Mouse (Mus musculus): ENCODE results near the gene Sbsn. TPM values are rescaled to one million over a fixed set of nuclear protein-coding genes. Genes with fewer than 3 reads are reported as not detected.

Sbsn gene
- polyA plus RNA-seq, 1 experiment = 17.9 TPM

DNA sequence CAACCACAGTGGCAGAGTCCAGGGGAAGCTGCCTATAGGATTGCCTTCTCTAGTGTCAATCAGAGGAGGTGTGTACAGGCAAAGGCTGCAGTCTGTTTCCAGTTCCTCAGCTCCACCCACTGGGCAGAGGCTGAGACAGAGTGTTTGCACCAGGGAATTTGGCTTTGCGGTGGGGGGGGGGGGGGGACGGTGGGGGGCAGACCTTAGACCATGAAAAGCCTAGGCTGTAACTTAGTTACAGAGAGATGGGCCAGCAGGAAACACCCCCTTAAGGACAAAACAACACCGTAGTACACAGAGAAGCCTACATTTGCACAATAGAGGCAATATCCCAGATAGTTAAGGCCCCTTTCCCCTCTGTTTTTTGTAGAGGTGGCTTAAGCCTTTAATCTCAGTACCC lies 5.7 kb downstream of the Sbsn start:
- DNase-seq (ENCODE audit: low spot score) = no peak

DNA sequence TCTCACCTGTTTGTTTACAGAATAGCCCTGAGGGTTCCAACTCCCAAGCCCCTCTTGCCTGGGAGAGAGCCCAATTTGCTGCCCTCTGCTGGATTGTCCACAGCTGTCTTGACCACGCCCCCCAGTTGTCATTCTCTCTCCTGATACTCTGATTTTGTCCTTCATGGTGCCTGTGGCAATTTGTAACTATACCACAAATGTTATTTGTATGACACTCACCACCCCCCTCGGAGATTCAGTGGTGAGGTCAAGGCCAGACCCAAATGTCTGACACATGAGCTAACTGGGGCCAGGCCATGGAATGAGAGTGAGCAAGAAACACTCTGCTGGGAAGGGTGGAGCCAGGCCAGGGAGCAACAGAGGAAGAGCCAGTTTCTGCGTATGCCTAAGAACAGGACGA lies 7.6 kb downstream of the Sbsn start:
- DNase-seq (ENCODE audit: low spot score) = no peak

DNA sequence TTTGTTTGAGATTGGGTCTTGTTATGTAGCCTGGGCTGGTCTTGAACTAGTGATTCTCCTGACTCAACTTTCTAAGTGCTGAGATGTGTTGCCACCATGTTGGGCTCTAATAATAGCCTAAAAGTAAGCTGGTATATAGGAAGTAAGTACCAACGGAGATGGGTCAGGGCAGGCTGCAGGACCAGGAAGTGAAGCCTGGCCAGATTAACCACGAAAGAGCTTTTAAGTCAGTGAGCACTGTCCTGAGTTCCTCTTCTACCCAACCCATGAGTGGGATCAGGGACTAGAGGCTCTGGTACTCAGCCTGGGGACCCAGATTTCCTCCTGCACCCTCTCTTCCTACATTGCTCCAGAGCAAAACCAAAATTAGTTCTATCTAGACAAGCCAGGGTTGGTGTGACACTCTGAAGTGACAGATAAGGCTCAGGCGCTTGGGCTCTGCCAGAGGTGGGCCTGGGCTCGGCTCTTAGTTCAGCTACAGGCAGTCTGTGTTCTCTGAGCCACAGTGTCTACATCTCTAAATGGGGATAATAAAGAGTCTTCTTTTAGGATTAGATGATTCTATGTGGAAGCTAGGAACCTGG lies 10.6 kb downstream of the Sbsn start:
- no peak for DNase-seq (ENCODE audit: low spot score)

DNA sequence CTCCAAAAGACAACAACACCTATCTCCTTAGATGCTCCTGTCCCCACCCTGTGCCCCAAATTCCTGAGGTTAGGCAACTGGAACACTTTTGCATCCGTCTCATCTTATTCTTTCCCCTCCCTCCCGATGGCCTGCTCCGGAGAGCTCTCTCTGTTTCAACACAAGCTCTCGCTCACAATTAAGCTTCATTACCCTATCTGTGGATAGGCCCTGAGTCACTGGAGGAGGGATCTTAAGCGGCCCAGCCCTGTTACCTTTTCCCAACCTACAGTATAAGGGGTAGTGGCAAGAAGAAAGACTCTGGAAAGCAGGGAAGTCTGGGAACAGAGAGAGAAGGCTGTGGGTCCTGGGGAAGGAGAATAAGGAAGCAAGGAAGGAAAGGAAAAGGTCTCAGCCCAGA lies 12.2 kb downstream of the Sbsn start, which contains the start of gene Dmkn:
Dmkn (plus strand) TSS at position 301 of the 400 bp plus-strand sequence.
- DNase-seq (ENCODE audit: low spot score) = no peak

DNA sequence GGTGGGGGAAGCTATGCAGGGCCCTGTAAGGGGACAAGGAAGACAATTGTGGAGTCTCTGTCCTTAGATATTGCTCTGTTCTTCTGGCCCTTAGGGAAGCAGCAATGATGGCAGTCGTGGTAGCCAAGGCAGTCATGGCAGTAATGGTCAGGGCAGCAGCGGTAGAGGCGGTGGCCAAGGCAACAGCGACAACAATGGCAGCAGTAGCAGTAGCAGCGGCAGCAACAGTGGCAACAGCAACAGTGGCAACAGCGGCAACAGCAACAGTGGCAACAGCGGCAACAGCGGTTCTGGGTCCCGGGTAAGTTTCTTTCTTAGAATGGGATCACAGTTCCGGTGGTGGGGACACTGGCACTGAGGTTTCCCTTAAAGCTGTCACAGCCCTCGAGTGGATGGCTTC lies 13.9 kb downstream of the Sbsn start:
- DNase-seq (ENCODE audit: low spot score) = no peak

DNA sequence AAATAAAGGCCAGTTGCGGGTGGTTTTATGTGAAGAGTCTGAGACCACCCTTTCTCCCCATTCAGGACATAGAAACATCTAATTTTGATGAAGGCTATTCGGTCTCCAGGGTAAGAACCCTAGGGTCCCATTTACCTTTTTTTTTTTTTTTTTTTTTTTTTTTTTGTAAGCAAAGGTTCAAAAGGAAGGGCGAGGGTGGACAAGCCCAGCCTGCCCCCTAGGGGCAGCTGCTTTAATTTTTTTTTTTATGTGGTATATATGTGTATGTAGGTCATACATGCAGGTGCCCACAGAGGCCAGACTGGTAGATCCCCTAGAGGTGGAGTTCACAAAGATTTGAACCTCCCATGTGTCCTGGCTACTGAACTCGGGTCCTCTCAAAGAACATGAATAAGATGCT lies 15.1 kb downstream of the Sbsn start:
- DNase-seq (ENCODE audit: low spot score) = no peak

DNA sequence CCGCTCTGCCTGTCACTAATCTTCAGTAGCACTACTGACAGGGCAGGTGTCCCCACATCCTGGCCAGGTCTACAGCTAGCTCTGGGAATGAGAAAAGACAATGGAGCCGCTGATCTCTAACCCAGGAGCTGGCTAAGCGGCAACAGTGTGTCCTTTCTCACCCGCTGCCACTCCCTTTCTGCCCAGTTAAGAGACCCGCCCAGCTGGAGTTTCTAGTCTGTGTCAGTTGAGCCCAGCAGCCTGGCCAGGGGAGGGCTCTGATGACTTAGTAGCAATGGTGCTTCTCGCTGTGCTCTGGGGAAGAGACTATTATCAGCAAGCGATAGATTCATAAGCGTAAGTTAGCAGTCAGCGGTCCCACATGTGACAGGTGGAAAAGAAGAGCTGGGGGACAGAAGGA lies 18.0 kb downstream of the Sbsn start:
- DNase-seq (ENCODE audit: low spot score) = no peak

DNA sequence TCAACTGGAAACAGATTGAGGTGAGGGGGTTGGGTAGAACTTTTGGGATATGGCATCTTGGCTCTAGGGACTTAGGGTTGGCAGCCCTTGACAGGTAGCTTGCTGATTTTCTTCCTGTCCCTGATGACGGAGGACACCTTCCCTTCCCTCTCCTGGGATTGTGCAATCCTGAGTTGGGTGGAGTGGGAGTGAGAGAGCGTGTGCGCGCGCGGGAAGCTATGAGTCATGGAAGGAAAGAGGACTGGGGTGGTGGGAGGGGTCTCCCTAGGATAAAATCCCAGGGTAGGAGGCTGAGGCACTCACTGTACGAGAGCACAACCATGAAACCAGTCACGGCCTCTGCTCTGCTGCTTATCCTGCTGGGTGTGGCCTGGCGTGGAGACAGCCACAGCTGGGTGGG lies 24.8 kb downstream of the Sbsn start:
- DNase-seq (ENCODE audit: low spot score) = no peak

DNA sequence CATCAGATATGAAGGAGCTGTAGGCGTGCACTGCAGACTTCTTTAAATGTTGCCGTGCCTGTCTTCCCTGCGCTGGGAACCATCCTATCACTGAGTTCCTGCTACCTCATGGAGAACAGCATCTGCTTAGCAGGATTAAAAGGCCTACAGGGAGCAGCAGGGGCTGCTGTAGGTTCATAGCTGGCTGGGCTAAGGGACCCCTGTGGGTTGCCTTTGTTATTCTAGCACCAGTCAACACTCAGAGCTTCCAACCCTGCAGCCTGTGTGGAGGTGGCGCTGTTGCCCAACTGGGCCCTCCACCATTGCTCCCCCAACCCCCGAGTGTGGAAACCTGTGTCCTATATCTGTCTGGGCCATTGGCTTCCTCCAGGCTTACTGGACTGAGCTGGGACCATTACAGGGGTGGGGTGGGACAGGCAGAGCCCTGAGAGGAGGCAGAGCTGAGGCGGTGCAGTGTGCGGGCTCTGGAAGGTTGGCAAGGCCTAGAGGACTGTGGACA lies 25.9 kb downstream of the Sbsn start:
- no peak for DNase-seq (ENCODE audit: low spot score)

DNA sequence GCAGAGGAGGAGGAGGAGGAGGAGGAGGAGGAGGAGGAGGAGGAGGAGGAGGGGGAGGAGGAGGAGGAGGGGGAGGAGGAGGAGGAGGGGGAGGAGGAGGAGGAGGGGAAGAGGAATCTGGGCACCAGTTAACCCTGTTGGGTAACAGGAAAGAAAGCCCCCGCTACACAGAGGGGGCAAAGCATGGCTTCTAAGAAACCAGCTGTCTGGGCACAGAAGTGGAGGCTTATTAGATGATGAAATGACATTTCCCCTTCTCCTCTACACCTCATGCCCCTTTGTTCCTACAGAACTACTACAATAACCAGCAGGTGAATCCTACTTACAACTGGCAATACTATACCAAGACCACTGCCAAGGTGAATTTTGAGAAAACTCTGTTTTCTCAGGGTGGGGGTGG lies 26.6 kb downstream of the Sbsn start:
- DNase-seq (ENCODE audit: low spot score) = no peak

DNA sequence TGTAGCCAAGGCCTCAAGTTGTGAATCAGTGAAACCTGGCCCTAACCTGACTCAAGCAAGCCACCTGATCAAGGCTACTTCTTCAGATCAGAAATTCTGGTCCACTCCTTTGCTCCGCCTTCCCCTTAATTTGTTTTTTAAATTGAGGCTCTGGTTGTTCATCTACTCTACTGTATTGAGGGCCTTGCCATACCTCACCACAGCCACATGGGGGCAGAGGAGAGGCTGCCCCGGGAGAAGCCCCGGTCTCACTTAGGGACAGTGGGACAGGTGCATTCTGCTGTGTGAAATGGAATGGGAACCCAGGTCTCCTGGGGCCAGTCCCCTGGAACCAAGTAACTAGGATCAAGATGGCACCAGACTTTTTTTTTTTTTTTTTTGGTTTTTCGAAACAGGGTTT lies 30.5 kb downstream of the Sbsn start:
- DNase-seq (ENCODE audit: low spot score) = no peak

DNA sequence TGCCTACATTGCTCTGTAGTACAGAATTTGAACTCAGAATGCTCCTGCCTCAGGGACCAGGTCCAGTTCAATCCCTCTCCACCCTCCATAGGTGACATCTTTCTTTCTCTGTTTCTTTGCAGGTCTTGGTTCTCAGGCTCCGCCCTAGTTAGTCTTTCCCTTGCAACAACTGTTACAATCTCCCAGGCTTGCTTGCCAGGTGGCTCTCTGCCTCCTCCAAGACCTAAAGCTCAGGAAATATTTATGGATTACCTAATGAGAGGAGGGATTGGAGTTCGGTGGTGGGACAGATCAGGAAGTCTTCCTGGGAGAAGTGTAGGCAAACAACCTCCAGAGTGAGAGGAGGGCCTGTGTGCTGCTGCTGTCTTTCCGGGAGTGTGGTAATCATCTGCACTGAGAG lies 31.4 kb downstream of the Sbsn start:
- no peak for DNase-seq (ENCODE audit: low spot score)

DNA sequence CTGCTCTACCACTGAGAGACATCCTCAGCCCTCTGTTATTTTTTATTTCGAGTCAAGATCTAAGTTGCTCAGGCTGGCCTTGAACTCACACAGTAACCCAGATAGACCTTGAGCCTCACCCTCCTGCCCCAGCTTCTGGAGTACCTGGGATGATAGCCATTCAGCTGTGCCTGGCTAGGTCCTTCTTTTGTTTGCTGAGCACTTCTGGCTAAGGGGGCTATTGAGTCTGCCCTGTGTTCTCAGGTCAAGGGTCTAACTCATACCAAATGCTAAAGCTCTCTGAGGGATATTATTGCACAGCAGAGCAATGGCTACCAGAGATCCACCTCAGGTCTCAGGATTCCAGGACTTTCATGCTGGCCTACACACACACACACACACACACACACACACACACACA lies 33.9 kb downstream of the Sbsn start:
- DNase-seq (ENCODE audit: low spot score) = no peak

DNA sequence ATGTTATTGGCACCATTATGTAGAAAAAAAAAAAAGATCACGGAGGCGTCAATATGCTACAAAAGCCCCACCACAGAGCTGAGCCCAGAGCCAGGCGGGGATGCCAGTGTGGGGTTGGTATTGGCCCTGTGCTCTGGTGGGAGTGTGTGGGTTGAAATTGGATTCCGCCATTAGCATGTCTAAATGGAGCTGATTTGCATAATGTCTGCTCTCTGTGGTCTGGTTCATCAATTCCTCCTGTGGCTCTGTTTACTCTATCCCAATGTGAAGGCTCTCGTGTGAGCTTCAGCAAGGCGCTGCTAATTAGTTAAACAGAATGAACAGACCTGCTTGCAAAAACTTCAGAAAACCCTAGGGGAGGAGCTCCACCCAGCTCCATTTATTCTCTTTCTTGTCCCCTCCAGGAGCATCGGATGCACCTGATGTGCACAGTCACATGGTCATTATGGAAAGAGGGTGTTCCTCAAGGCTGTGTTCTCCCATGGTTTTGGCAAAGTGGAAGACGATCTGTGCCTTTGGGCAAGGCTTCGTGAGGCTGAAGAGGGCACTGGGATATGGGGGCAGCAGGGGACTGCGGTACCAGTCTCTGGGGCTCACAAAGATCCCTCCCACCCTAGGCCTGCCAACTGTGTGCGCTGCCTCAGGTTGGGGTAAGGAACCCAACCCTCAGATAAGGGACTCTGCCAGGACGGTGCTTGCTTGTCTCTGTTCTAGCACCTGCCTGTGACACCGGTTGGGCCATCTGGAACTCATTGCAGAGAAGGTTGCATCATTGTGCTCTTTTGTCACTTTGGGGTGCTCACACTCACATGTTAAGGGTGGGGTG lies 34.7 kb downstream of the Sbsn start:
- no peak for DNase-seq (ENCODE audit: low spot score)

DNA sequence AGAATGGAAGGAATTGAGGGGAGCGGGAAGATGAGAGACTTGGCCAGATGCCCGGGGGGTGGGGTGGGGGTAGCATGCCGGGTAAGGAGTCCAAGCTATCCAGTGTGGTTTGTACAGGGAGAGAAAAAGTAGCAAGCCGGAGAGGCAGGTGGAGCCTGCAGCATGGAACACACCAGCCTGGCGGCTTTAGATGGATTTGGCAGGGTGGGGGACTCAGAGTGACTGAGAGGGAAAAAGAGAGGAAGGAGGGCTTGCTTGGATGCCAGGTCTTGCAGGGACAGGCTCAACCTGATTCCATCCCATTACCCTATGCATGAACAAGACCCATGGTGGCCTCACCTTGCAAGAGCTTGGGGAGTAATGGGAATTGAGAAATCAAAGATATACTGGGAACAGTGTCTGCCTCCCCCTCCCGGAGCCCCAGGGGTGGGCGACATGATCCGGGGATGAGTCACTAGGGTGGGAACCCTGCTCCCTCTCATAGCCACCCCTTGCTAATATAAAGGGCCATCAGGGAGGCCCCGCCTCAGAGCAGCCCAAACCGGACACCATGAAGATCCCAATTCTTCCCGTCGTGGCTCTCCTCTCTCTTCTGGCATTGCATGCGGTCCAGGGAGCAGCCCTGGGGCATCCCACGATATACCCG lies 36.2 kb downstream of the Sbsn start, which contains the start of gene Krtdap:
Krtdap (plus strand) TSS at position 520 of the 646 bp plus-strand sequence.
- no peak for DNase-seq (ENCODE audit: low spot score)

DNA sequence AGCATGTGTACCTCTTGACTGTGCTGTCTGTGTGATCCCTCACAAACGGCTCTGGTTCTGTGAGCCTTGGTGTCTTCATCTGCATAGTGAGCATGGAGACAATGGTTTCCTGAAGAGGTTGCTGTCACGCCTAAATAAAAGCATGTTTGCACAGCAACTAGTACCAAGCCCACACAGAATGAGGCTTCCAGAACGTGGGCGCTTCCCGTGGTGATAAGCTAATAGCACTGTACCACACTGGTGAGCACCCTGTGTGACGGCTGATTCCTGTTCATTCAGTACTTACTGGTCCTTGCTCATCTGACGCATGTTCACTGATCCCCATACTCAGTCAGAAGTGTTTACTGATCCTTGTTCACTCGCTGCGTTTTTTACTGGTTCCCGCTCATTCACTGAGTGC lies 38.9 kb downstream of the Sbsn start:
- no peak for DNase-seq (ENCODE audit: low spot score)

DNA sequence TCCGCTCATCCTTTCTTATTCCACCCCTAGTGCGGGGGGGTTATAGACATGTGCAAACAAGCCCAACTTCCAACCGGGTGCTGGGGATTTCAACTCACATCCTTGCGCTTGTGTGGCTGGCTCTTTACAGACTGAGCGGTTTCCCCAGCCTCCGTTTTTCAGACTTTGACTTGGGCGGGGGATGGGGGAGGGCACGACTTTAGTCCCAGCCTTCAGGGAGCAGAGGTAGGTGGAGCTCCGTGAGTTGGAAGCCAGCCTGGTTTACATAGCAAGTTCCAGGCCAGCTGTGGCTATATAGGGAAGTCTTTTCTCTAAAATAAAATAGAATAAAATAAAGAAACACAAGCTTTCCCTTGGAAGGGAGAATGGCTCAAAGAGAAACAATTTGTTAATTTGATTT lies 40.6 kb downstream of the Sbsn start:
- no peak for DNase-seq (ENCODE audit: low spot score)

DNA sequence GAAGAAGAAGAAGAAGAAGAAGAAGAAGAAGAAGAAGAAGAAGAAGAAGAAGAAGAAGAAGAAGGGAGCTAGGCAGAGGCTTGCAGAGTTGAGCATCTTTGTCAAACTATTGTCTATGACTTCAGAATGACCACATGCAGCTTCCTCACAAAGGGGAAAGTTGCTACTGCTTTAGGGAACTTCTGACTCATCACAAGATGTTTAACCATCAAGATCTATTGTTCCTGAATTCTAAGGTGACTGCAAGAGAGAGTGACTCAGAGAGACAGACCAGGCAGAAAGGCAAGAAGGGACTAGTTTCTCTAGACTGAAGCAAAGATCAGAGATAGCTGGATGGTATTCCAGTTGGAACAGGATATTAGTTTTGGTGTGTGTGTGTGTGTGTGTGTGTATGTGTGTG lies 43.6 kb downstream of the Sbsn start:
- no peak for DNase-seq (ENCODE audit: low spot score)

DNA sequence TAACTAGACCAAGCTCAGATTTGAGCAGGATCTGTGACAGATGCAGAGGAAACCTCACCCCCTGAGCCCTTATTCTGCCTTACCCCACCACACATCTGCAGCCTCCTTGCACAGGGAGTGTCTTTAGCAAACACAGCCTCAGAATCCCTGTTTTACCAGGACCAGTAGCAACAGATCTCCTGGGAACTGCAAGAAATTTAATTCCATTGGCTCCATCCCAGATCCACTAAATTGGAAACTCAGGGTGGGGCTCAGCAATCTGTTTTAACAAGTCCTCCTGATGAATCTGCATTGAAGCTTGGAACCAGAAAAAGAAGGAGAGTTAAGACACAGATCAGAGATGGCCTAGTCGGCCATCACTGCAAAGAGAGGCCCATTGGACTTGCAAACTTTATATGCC lies 45.5 kb downstream of the Sbsn start:
- DNase-seq (ENCODE audit: low spot score) = no peak

DNA sequence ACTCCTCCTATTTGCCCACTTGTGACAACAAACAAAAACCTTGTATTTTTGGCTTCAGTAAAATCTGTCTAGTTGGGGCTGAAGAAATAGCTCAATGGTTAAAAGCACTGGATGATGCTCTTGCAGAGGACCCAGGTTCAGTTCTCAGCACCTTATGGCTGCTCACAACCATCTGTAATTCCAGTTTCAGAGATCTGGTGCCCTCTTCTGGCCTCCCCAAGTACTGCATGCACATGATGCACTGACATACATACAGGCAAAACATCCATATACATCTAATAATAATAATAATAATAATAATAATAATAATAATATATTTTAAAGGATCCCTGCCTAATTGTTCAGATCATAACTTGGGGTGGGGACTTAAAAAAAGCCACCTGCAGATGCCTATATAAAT lies 49.4 kb downstream of the Sbsn start:
- no peak for DNase-seq (ENCODE audit: low spot score)

DNA sequence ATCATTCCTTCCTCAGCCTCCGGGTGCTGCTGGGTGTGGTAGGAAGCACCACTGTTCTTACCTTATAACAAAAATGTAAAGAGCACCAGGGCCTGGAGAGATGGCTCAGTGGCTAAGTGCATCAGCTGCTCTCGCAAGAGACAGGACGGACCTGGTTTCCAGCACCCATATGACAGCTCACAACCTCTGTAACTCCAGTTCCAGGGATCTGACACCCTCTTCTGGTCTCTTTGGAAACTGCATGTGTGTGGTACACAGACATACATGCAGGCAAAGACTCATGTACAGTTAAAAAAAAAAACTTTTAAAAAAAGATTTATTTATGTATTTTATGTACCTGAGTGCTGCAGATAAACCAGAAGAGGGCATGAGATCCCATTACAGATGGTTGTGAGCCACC lies 52.0 kb downstream of the Sbsn start:
- no peak for DNase-seq (ENCODE audit: low spot score)

DNA sequence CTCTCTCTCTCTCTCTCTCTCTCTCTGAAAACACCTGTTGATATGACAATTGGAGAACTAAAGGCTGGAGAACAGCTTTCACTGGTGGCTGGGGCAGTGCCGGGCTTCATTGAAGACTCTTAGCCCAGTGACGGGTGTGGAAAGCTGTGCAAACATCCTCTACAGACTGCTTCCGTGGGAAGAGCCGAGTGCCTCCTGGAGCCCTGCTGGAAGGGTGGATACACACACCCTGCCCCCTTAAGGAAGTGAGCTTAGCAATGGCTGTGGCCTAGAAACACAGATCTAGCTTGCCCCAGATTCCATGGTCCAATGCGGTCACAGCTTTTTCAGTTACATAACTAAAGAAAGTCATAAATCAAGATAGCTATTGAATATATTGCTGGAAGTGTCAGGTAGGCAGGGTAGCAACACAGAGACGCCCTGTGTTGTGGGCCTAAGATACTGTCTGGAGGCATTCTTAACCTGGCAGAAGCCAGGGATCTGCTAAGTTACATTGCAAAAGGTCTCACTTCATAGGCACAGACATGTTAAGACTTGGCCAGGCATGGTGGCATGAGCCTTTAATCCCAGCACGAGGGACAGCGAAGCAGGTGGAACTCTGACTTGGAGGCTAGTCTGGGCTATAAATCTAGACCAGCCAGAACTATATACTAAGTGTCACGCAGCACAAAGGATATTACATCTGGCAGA lies 52.9 kb downstream of the Sbsn start:
- no peak for DNase-seq (ENCODE audit: low spot score)
